Mouse (Mus musculus) neutrophil, adult 65 days (primary cell): Measurements from ENCODE around the gene Mrpl43. TPM values are rescaled to one million over a fixed set of nuclear protein-coding genes. Genes with fewer than 3 reads are reported as not detected.

Experiments used
- total RNA-seq: library from RNA; stranded (reverse); gene quantifications from 2 replicates; pipeline ENCODE4 v1.2.4, GENCODE M21; 2023

Gene Mrpl43
- total RNA-seq: 35.2 and 44.8 TPM in 2 replicates

DNA sequence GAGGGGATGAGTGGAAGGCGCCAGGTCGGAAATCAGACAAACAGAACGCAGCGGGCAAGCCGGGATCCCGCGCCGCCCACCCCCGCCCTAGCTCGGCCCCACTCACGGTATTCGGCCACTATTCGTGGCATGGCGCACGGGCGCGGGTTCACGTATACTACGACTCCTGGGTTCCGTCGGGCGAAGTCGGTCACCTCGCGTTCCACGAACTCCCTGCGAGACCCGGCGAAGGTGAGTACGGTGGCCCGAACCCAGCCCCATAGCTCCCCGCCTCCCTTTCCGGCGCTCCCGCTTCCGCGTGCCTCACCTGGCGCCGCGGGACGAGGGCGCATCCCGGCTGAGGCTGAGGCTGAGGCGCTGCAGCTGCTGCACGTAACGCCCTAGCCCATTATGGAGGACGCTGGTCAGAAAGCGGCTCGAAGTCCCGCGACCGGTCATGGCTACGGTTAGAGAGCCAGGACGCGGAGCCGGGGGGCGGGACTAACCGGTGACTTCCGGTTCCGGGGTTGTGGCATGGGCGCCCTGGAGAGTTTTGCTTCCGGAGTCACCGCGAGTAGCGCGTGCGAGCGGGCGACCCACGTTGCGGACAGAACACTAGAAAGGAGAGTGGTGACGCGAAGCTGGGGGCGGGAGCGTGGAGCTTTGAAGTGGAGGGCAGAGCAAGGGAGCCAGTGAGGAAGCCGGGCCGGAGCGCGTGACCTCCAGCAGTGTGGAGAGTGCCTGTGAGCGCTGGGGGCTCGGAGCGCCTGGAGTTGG is at the start of gene Mrpl43:
Gene Mrpl43, minus strand, starts transcription at position 486 of the 756 bp plus-strand sequence.

DNA sequence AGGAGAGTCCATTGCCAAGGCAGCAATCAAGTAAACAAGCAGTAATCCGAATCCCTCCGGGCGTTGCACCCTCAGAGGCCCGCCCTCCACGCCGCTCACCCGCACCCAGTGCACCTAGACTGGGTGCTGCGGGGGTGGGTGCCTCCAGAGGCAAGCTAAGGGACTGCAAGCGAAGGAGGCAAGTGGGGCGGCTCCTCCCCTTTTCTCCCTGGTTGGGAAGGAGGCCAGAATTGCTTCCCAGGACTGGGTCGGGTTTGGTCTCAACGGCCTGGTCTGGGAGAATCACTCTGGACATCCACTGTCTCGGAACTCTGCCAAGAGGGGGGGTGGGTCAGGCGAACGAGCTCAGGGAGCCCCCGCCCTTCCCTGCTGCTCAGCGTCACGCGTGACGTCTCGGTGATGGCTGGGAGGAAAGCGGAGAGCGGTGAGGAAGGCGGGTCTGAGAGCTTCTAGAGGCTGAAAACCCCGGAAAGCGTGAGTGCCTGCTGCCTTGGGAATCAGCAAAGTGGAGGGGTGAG is 41.2 kb upstream of the Mrpl43 start, which contains the start of gene Sfxn3:
Gene Sfxn3, plus strand, starts transcription at position 87 of the 518 bp plus-strand sequence.

DNA sequence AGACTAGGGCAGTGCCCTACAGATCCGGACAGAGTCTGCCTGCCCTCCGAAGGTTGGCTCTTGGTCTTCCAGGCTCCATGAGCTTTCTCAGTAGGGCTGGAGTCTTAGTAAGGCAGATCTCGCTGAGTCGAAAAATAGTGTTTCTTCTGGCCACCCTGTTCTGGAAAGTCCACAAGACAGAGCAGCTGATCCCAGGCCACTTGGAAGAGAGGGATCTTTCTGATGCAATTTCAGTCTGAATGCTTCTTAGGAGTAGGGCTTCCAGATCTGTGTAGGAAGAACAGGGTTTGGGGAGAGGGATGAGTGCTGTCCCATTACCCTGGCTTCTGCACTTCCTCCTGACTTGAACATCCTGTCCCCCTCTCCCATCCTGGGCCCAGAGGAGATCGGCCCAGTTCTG is 39.4 kb upstream of the Mrpl43 start, which contains the start of gene Pdzd7:
Gene Pdzd7, minus strand, starts transcription at position 67 of the 400 bp plus-strand sequence.

DNA sequence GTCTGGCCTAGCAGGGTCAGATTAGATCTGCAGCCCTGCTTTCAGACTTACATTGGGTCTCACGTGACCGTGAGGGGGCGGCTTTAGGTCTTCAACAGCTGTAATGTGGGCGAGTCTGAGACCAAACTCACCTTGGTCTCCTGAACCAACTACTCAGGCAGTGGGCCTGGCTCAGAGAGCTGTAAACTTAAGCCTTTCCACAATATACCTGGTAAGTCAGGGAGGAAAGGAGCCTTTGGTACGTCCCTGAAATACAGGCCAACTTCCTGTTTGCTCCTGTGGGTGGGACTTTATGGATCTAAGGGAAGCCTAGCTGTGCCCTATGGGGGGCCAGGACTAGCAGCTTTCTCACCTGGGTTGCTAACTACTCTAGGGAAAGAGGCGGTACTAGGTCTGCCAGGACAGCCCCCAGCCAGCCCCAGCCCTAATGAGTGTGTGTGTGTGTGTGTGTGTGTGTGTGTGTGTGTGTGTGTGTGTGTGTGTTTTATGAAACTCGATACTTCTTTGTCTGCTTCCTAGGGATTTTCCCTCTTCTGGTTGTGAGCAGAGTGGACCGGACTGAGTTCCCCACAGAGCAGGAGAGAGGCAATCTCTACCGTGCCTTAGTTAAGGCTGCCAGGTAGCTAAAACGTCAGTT is 8.2 kb upstream of the Mrpl43 start, which contains the start of gene Lzts2:
Gene Lzts2, plus strand, starts transcription at position 80 of the 637 bp plus-strand sequence.

DNA sequence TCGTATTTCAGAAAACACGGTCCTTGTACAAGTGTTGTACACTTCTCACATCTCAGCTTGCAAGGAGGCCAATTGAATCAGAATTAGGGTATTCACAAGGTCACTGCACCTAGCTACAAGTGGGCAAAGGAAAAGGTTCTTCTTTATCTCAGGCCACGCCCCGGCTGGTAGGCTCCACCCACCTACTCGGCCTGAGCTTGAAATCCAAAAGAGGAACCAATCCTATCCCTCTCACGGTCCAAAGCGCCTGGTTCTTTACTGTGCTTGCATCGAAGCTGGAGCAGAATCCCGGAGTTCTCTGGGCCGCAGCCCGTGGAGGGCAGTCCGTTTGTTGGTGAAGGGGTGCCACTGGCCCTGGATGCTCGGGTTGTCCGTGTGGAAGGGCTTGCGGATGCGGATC is 798 bp downstream of the Mrpl43 start, which contains the start of gene Twnk:
Gene Twnk, plus strand, starts transcription at position 220 of the 400 bp plus-strand sequence.

DNA sequence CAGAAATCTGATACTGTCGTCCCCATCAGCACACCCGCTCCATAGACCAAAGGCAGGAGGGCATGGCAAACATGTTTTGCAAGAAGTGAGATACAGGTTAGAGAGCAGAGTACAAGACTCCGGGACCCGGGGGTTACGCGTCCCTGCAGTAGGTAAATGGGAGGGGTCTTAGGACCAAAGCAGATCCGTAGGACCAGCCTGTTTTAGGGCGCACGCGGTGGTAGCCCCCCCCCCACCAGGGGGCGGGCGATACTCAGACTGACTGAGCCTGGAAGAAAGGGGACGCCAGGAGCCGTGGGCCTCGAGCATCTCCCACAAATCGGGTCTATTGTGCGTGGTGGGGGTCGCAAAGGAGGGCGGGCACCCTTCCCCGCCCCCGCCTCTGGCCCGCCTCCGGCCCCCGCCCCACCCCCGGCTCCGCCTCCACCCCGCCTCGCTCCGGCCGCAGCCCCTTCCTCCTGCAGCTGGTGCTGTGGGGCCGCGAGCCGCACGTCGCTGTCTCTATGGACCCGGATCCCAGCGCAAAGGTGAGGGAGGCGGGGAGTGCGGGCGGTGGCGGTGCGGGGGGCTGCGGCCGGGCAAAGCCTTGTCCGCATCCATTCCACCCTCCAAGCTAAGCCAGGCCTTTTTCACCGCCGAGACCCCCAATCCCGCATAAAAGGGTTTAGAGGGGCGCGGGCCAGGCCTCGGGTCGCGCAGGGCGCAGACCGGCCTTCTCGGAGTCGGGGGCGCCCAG is 17.2 kb downstream of the Mrpl43 start, which contains the start of gene Sema4g:
Gene Sema4g, plus strand, starts transcription at position 271 of the 736 bp plus-strand sequence.

Other genes starting within 250 kb of the Mrpl43 start
- gene Slf2, start 75.3 kb downstream of the Mrpl43 start, total RNA-seq: 22.5 and 30.9 TPM in 2 replicates
- gene Sema4g, start 17.3 kb downstream of the Mrpl43 start, total RNA-seq: not detected in 2 replicates
- gene Twnk, start 779 bp downstream of the Mrpl43 start, total RNA-seq: 5.9 and 7.2 TPM in 2 replicates
- gene Lzts2, start 8.0 kb upstream of the Mrpl43 start, total RNA-seq: 0.16 and 0.43 TPM in 2 replicates
- not detected in 2 replicates for gene Pdzd7, start 39.3 kb upstream of the Mrpl43 start, total RNA-seq
- 14.5 and 17.5 TPM in 2 replicates for gene Sfxn3, start 41.1 kb upstream of the Mrpl43 start, total RNA-seq
- gene Kazald1, start 68.8 kb upstream of the Mrpl43 start, total RNA-seq: 0.57 TPM in 1 of 2 replicates, not detected in the other
- not detected in 2 replicates for gene Tlx1, start 144.2 kb upstream of the Mrpl43 start, total RNA-seq
- gene Lbx1, start 229.4 kb upstream of the Mrpl43 start, total RNA-seq: not detected in 2 replicates